Mouse (Mus musculus): ENCODE results near the gene 4930453N24Rik. TPM values are rescaled to one million over a fixed set of nuclear protein-coding genes. Genes with fewer than 3 reads are reported as not detected.

The 4930453N24Rik gene
- total RNA-seq, 2 experiments from 2014 or later, result 34.0 to 55.1 TPM

- ATAC-seq (replicated peaks; ENCODE audit: low FRiP score, low TSS enrichment, poor library complexity, severe bottlenecking), result no peak
Observed at GRCm38 (mm10) chr16:64737289-64737688, 33.7 kb downstream of the 4930453N24Rik start.

- ATAC-seq (replicated peaks; ENCODE audit: low FRiP score, low TSS enrichment, poor library complexity, severe bottlenecking), result peak; percentile 93
Observed at GRCm38 (mm10) chr16:64723273-64724057, 47.5 kb downstream of the 4930453N24Rik start.

- ATAC-seq (replicated peaks; ENCODE audit: low FRiP score, low TSS enrichment, poor library complexity, severe bottlenecking), result no peak
Observed at GRCm38 (mm10) chr16:64721542-64721941, 49.4 kb downstream of the 4930453N24Rik start.

- ATAC-seq (replicated peaks; ENCODE audit: low FRiP score, low TSS enrichment, poor library complexity, severe bottlenecking), result no peak
Observed at GRCm38 (mm10) chr16:64719096-64719495, 51.9 kb downstream of the 4930453N24Rik start.

GRCm38 (mm10) chr16:64717814-64718213, 53.1 kb downstream of the 4930453N24Rik start:
- ATAC-seq (replicated peaks; ENCODE audit: low FRiP score, low TSS enrichment, poor library complexity, severe bottlenecking), result no peak

GRCm38 (mm10) chr16:64711816-64712215, 59.1 kb downstream of the 4930453N24Rik start:
- no peak for ATAC-seq (replicated peaks; ENCODE audit: low FRiP score, low TSS enrichment, poor library complexity, severe bottlenecking)

Other genes starting within 250 kb of the 4930453N24Rik start
- not detected in 2 replicates for gene Csnka2ip, start 168.8 kb downstream of the 4930453N24Rik start, total RNA-seq (2014; fragmentation: Nextera tagmentation)
- not detected in 2 replicates for gene Csnka2ip, start 168.8 kb downstream of the 4930453N24Rik start, total RNA-seq (2017)
- gene Zfp654, start 80.5 kb upstream of the 4930453N24Rik start, total RNA-seq (2014; fragmentation: Nextera tagmentation), result 15.7 and 20.7 TPM in 2 replicates
- gene Zfp654, start 80.5 kb upstream of the 4930453N24Rik start, total RNA-seq (2017), result 18.2 and 25.3 TPM in 2 replicates
- 43.1 and 49.6 TPM in 2 replicates for gene Cggbp1, start 80.8 kb upstream of the 4930453N24Rik start, total RNA-seq (2014; fragmentation: Nextera tagmentation)
- gene Cggbp1, start 80.8 kb upstream of the 4930453N24Rik start, total RNA-seq (2017), result 56.0 and 66.2 TPM in 2 replicates